Mouse (Mus musculus): ENCODE results near the gene Il1r1. TPM values are rescaled to one million over a fixed set of nuclear protein-coding genes. Genes with fewer than 3 reads are reported as not detected.

The Il1r1 gene
- polyA plus RNA-seq, 1 experiment from 2014 or later = 0.62 TPM

DNA sequence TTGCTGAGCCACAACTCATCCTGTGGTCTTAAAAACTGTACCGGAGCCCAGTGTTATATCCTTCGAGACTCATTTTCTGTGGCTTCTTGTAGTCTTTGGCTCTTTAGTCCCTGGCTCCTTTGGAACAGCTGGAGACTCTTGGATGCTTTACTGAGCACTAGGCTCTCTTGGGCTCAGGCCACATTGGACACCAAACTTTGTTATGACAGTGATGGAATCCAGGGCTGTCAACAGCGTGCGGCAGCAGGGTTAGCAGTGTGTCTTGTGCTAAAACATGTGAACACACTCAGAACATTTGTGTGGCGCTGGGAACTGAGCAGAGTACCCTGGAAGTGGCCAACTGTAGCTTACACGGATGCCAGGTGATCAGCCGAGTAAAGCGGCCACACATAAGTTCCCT is 38.8 kb downstream of the Il1r1 start:
- H3K36me3 ChIP-seq (replicated peaks) = no peaks in the 10 kb centered on the region
- no peak overlapping the region for H3K4me3 ChIP-seq
- no peak for DNase-seq (ENCODE audit: low spot score)
- H3K27ac ChIP-seq (replicated peaks) = no peak overlapping the region
- peaks cover 16% of the 10 kb centered on the region for H3K4me1 ChIP-seq
- no peaks in the 10 kb centered on the region for H3K9me3 ChIP-seq
- 95% methylated on average over 8 of the region's 8 CpGs for WGBS
- H3K27me3 ChIP-seq (replicated peaks; ENCODE audit: low read depth, poor library complexity, severe bottlenecking) = peaks cover 38% of the 10 kb centered on the region

DNA sequence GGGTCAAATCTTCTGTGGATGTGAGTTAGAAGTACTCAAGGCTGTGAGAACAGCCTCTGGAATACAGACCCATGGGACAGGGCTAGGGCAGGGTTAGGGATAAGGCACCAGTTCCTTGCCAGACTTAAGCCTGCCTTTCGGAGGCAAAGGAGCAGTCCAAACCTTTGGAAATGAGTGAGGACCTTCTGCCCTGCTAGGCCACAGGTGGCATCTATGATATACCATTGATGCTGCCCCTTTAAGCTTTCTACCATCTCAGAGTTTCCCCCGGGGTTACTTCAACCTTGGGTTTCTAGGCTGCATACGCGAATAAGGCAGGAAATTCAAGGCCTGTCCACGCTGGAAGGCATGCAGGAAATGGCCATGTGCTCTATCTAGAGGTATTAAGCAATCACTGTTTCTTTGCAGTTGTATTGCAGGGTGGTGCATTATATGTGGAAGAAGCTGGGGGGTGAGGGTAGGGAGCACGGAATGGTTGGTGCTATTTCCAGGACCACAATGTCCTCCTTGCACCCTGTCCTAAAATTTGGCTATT is 40.5 kb downstream of the Il1r1 start:
- H3K27ac ChIP-seq (replicated peaks) = no peak overlapping the region
- H3K9me3 ChIP-seq = no peaks in the 10 kb centered on the region
- WGBS = 77% methylated on average over 6 of the region's 6 CpGs
- no peak for DNase-seq (ENCODE audit: low spot score)
- H3K4me3 ChIP-seq = no peak overlapping the region
- H3K27me3 ChIP-seq (replicated peaks; ENCODE audit: low read depth, poor library complexity, severe bottlenecking) = peaks cover 39% of the 10 kb centered on the region
- peaks cover 16% of the 10 kb centered on the region for H3K4me1 ChIP-seq
- no peaks in the 10 kb centered on the region for H3K36me3 ChIP-seq (replicated peaks)

DNA sequence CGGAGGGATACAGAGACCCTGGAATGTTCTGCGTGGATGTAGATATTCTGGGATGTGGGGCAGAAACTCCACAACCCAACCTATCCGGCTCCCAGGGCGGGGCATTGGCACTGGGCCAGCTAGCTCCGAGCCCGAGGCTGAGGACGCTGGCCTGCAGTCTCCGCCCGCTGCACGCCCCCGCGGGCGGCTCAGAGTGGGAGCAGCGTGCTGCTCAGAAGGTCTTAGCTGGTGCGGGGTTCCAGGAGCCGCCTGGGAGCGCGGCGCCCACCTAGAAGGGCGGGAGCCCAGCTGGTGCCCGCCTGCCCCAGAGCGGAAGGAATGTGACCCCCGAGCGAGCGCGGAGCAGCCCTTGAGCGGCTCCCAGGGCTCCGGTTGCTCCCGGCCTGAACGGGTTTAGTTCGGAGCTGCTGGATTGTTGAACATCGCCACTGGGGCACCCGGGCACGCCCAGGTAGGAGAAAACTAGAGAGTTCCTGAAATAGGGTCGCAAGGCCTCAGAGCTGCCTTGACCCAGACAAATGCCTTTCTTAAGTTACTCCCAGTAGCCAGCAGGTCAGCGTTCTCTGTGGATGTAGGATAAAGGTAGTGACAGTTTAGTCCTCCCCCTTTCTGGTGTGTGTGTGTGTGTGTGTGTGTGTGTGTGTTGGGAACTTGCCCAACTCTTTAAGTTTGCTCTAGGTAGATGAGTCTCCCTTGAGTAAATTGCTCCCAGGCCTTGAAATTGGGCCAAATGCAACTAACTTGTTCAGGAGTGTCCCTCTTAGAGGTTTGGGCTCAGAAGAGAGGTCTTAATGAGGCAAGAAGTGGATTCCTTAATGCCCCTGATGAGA is 41.8 kb downstream of the Il1r1 start:
- Histone ChIP-seq H3K9me3 (no peaks in the 10 kb centered on the region), H3K4me3 (peak overlapping the region; percentile 63), H3K27ac (replicated peaks) (peak overlapping the region; percentile 81), H3K27me3 (replicated peaks; ENCODE audit: low read depth, poor library complexity, severe bottlenecking) (peaks cover 39% of the 10 kb centered on the region), H3K36me3 (replicated peaks) (no peaks in the 10 kb centered on the region), H3K4me1 (peaks cover 16% of the 10 kb centered on the region)
- peak; percentile 77 for DNase-seq (ENCODE audit: low spot score)
- WGBS = 2% methylated on average over 36 of the region's 36 CpGs

DNA sequence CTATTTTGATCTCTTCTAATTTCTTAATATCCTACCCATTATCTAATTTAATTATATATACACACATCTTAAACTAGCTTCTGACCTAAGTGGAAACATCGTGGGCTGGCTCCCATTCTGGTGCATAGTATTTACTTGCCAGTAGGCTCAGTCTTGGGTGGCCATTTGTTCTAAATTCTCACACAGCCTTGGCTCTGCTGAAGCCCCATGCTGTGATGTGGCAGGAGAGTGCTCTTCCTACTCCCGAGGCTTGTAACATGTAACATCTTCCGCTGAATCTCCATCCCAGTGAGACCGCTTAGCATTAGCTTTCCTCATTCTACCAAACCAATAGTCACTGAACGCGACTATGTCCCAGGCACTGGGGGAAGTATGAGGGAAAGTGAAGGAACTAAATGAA is 43.0 kb downstream of the Il1r1 start:
- Histone ChIP-seq H3K27ac (replicated peaks) (no peak overlapping the region), H3K27me3 (replicated peaks; ENCODE audit: low read depth, poor library complexity, severe bottlenecking) (peaks cover 39% of the 10 kb centered on the region), H3K4me3 (no peak overlapping the region), H3K36me3 (replicated peaks) (no peaks in the 10 kb centered on the region), H3K4me1 (peaks cover 13% of the 10 kb centered on the region), H3K9me3 (no peaks in the 10 kb centered on the region)
- no peak for DNase-seq (ENCODE audit: low spot score)
- 91% methylated on average over 6 of the region's 6 CpGs for WGBS

DNA sequence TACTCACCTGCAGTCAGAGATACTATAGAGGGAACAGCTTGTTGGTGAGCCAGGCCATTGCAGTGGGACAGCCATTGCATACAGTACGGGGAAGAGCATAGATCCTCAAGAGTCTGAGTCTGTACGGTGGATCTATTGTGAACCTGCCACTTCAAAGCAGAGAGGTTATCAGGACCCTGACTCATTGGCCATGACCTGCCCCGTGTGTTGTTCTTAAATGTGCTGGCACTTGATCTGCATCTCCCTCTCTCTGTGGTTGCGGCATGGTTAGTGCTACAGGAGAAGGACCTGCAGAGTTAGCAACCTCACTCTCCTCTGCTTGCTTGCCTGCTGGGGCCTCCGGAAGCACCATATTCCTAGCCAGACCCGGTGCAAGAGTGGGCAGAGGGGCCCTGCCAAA is 43.7 kb downstream of the Il1r1 start:
- Histone ChIP-seq H3K36me3 (replicated peaks) (no peaks in the 10 kb centered on the region), H3K9me3 (no peaks in the 10 kb centered on the region), H3K4me3 (no peak overlapping the region), H3K4me1 (peaks cover 11% of the 10 kb centered on the region), H3K27ac (replicated peaks) (no peak overlapping the region), H3K27me3 (replicated peaks; ENCODE audit: low read depth, poor library complexity, severe bottlenecking) (peaks cover 39% of the 10 kb centered on the region)
- WGBS = 88% methylated on average over 6 of the region's 6 CpGs
- no peak for DNase-seq (ENCODE audit: low spot score)

DNA sequence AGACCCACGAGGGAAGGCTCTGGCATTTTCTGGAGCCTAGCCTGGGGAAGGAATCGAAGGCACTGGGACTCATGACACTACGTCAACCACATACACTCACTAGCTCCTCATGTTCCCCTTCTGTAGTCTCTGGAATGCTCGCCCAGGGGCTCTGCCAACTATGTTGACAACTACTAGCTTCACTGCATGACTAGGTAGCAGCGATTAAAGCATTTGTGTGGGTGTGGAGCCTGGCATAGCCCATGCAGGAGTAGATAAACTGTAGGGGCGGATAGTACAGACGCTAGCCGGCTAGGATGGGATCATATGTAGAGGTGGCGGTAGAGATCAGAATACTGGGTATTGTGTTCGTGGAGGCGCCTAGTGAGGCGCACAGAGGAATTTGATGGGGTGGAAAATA is 45.5 kb downstream of the Il1r1 start:
- no peak for DNase-seq (ENCODE audit: low spot score)
- 91% methylated on average over 12 of the region's 12 CpGs for WGBS
- H3K36me3 ChIP-seq (replicated peaks) = no peaks in the 10 kb centered on the region
- H3K27me3 ChIP-seq (replicated peaks; ENCODE audit: low read depth, poor library complexity, severe bottlenecking) = peaks cover 32% of the 10 kb centered on the region
- H3K27ac ChIP-seq (replicated peaks) = no peak overlapping the region
- no peak overlapping the region for H3K4me3 ChIP-seq
- H3K4me1 ChIP-seq = peaks cover 11% of the 10 kb centered on the region
- H3K9me3 ChIP-seq = no peaks in the 10 kb centered on the region

DNA sequence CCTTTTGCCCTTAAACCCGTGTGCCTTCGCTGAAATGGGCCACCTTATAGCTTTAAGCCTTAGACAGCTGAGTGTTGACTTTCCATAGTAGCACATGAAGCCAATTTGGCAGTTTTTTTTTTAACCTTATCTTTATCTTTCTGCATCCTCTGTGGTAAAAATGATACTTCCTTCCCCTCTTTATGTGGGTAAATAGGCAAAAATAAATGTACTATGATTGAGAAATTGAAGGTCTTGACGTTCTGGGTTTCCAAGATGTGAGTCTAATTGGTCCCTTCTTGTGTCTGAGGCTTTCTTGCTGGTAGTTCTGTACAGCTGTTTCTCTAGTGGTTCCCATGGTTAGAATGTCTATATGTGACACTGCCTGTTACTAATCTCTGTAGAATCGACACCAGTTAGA is 46.2 kb downstream of the Il1r1 start:
- Histone ChIP-seq H3K36me3 (replicated peaks) (no peaks in the 10 kb centered on the region), H3K4me3 (no peak overlapping the region), H3K27ac (replicated peaks) (no peak overlapping the region), H3K4me1 (peaks cover 13% of the 10 kb centered on the region), H3K9me3 (no peaks in the 10 kb centered on the region), H3K27me3 (replicated peaks; ENCODE audit: low read depth, poor library complexity, severe bottlenecking) (peaks cover 27% of the 10 kb centered on the region)
- DNase-seq (ENCODE audit: low spot score) = no peak
- 89% methylated on average over 4 of the region's 4 CpGs for WGBS

DNA sequence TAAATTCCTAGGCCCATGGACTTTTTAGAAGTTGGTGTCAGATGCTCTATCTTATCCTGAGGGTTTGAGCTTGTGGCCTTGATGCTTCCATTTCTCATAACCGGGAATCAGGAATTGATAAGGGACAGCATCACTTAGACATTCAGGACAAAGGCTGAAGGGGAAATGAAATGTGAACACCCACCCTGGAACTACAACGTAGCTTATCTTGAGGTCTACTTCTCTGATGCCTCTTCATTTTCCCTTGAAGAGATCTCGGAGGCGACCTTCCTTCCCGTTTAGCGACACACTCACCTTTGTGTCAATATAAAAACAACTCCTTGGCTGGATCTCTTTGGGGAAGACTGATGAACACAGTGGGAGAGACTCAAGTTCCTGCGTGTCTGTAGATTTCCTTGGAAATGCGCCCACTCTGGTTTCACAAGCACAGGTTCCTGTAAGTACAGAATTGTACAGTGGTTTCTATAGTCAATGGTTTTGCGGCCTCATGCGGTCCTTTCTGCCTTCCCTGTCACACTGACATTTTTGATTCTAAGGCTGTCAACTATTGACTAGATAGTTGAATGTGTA is 46.7 kb downstream of the Il1r1 start:
- H3K9me3 ChIP-seq = no peaks in the 10 kb centered on the region
- no peak overlapping the region for H3K27ac ChIP-seq (replicated peaks)
- no peaks in the 10 kb centered on the region for H3K36me3 ChIP-seq (replicated peaks)
- peaks cover 8% of the 10 kb centered on the region for H3K4me1 ChIP-seq
- H3K27me3 ChIP-seq (replicated peaks; ENCODE audit: low read depth, poor library complexity, severe bottlenecking) = peaks cover 21% of the 10 kb centered on the region
- 91% methylated on average over 10 of the region's 10 CpGs for WGBS
- no peak for DNase-seq (ENCODE audit: low spot score)
- no peak overlapping the region for H3K4me3 ChIP-seq

DNA sequence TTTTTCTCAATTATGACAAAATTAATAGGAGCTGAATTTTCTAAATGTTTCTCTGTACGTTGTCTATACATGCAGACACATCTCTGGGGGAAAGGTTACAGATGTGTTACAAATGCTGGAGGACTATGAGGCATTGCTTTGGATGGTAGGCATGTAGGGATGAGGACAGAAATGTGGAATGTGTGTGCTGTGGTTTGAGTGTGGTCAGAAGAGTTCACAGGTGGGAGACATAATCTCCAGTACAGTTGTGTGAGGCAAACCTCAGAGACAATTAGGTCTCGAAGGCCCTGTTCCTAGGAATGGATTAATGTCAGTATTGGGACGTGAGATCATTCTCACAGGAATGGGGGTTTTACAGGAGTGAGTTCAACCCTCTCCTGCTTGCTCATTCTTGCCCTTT is 47.3 kb downstream of the Il1r1 start:
- WGBS = 89% methylated on average over 3 of the region's 3 CpGs
- Histone ChIP-seq H3K27ac (replicated peaks) (no peak overlapping the region), H3K4me3 (no peak overlapping the region), H3K27me3 (replicated peaks; ENCODE audit: low read depth, poor library complexity, severe bottlenecking) (peaks cover 15% of the 10 kb centered on the region), H3K4me1 (0 out of 2 replicates have a peak, but pooled peaks cover 3% of the 10 kb centered on the region), H3K9me3 (no peaks in the 10 kb centered on the region), H3K36me3 (replicated peaks) (no peaks in the 10 kb centered on the region)
- no peak for DNase-seq (ENCODE audit: low spot score)

DNA sequence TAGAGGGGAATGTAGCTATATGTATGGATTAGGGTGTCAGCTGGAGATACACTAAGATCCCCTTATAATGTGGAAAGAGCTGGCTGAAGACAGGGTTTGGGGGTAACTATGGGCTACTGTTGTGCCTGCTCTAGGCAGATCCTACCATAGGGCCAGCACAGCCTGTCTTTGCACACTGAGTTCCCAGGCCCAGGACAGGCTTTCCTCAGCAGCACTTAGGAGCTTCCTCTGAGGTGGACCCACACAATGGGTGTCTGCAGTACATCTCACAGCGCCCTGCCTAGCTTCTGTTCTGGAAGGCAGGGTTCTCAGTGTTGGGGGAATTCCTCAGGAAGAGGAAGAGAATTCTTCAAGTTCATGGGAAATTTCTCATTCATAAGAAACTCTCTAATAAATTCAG is 48.6 kb downstream of the Il1r1 start:
- Histone ChIP-seq H3K36me3 (replicated peaks) (no peaks in the 10 kb centered on the region), H3K9me3 (no peaks in the 10 kb centered on the region), H3K4me1 (0 out of 2 replicates have a peak, but pooled peaks cover 3% of the 10 kb centered on the region), H3K27me3 (replicated peaks; ENCODE audit: low read depth, poor library complexity, severe bottlenecking) (peaks cover 2% of the 10 kb centered on the region), H3K27ac (replicated peaks) (no peak overlapping the region), H3K4me3 (no peak overlapping the region)
- no peak for DNase-seq (ENCODE audit: low spot score)
- 92% methylated on average over 1 of the region's 1 CpGs for WGBS

DNA sequence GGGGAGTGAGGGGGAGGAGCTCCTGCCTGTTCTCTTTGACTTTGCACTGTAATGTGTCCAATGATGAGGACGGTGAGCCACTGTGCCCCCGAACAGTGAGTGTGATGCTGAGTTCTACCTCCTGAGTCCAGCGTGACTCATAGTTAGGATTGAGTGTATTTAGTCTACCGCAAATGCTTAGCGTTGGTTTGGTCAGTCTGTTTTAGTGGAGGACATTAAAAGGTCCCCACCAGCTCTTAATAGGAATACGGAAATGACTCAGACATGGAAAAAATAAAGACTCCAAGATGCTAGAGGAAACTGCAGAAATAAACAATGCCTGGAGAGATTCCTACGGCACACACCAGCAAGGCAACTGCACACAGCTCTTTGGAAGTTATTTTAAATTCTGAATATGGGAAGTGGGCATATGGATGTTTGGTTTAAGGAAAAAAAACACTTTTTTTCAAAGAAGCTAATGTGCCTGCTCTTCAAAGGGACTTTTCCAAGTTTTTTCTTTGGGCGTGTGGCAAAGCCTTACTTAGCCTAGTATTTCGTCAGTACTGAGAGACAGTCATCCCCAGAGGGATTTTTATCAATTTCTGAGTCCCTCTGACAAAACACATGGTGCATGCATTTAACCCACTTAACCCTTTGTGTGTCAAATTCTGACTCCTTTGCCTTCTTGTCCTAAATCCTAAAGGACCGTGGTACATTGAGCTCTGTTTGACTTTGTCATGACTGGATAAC is 50.6 kb downstream of the Il1r1 start:
- H3K36me3 ChIP-seq (replicated peaks) = no peaks in the 10 kb centered on the region
- H3K27ac ChIP-seq (replicated peaks) = no peak overlapping the region
- no peak for DNase-seq (ENCODE audit: low spot score)
- H3K27me3 ChIP-seq (replicated peaks; ENCODE audit: low read depth, poor library complexity, severe bottlenecking) = no peaks in the 10 kb centered on the region
- no peaks in the 10 kb centered on the region for H3K9me3 ChIP-seq
- WGBS = 77% methylated on average over 10 of the region's 10 CpGs
- no peak overlapping the region for H3K4me3 ChIP-seq
- H3K4me1 ChIP-seq = 0 out of 2 replicates have a peak, but pooled peaks cover 3% of the 10 kb centered on the region

DNA sequence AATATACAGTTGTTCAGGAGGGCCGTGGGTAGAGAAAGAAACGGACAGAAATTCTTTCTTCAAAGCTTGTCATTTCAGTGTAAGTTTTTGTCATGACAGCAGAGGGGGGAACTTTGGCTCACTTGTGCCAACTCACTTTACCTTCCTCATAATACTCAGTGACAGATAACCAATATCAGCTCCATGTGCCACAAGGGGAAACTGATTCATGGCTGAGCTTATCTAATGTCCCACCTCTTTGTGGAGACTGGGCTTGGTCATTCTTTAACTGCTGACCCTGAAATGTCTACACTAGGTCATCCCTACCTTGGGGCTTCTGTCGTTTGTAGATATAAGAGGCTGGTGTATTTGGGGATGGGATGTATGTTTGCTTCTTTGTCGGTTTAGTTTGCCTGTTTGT is 53.1 kb downstream of the Il1r1 start:
- no peak overlapping the region for H3K27ac ChIP-seq (replicated peaks)
- no peaks in the 10 kb centered on the region for H3K36me3 ChIP-seq (replicated peaks)
- WGBS = 93% methylated on average over 4 of the region's 4 CpGs
- H3K4me1 ChIP-seq = 0 out of 2 replicates have a peak, but pooled peaks cover 3% of the 10 kb centered on the region
- no peaks in the 10 kb centered on the region for H3K27me3 ChIP-seq (replicated peaks; ENCODE audit: low read depth, poor library complexity, severe bottlenecking)
- no peaks in the 10 kb centered on the region for H3K9me3 ChIP-seq
- no peak for DNase-seq (ENCODE audit: low spot score)
- H3K4me3 ChIP-seq = no peak overlapping the region
